Mouse (Mus musculus) naive thymus-derived CD4-positive, alpha-beta T cell, adult 2 months (primary cell): Measurements from ENCODE around the gene Saysd1.
"Not testable (repeated sequence)": the region's sequence is repeated elsewhere in the genome, so short reads cannot be mapped to it uniquely, and the experiment has no call there.

ENCODE experiments used
- DNase-seq: peaks from one replicate; pipeline ENCODE4 v3.0.0-alpha.2; 2011; ENCODE audit warnings: low read depth

Gene Saysd1

DNA sequence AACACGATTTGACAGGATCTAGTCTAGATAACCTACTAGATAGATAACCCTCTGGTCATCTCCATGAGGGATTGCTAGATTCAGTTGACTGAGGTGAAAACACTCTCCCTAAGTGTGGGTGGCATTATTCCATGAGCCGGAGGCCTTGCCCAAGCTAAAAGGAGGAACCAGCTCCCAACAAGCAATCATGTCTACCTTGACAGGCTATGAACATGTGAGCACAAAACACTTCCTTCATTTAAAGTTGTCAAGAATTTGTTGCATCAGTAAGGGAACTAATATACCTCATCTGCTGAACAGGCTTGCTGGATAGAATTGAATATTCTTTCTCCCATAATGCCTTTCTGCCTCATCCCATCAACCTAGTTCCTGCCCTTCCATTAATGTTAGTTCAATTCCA lies 98.5 kb downstream of the Saysd1 start:
- no peak for DNase-seq

DNA sequence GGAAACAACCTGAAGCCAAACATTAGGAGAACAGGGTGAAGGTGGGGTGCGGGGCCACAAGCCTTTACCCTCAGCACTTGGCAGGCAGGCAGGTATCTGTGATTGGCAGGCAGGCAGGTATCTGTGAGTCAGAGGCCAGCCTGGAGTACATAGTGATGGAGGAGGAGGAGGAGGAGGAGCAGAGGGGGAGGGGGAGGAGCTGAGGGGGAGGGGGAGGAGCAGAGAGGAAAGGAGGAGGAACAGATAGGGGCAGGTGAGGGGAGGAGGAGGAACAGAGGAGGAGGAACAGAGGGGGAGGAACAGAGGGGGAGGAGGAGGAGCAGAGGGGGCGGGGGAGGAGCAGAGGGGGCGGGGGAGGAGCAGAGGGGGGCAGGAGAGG lies 105.6 kb downstream of the Saysd1 start:
- no peak for DNase-seq

DNA sequence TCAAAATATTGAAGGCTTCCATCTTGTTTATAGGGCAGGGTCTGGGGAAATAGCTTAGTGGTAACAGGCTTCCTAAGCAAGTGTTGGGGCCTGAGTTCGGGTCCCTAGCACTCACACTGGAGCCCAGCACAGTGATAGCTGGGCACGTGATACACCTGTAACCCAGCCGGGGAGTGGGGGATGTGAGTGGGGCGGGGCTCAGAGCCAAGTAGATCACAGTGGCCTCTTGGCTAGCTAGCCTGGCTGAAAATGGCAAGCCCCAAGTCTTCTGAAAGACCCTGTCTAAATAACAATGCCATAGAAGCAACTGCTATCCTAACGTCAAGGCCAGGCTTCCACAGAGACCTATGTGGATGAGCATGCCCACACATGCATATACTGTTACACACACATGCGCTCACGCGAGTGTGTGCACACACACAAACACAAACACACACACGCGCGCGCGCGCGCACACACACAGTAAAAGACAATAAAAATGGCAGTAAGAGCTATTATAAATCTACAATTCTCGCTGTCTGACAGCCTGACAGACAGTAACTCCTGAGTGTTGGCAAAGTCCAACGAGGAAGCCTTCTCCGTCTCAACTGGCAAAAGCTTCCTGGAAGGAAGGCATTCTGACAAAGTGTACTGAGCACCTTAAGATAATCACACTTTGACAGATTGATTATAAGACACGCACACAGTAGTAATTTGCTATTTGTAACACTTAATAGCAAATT lies 106.2 kb downstream of the Saysd1 start:
- DNase-seq = no peak

DNA sequence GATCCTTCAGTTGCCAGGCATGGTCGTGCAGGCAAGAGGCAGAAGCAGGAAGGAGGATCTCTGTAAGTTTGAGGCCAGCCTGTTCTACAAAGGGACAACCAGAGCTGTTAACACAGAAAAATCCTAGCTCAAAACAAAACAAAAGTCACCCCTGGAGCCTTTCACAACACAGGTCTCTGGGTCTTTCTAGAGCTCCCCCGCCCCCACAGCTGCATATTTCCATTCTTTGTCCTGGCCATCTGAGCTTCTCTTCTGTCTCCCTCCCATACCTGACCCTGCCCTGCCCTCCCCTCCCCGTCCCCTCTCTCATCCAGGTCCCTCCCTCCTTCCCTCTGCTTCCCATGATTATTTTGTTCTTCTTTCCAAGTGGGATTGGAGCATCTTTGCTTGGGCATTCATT lies 108.7 kb downstream of the Saysd1 start:
- DNase-seq = no peak

DNA sequence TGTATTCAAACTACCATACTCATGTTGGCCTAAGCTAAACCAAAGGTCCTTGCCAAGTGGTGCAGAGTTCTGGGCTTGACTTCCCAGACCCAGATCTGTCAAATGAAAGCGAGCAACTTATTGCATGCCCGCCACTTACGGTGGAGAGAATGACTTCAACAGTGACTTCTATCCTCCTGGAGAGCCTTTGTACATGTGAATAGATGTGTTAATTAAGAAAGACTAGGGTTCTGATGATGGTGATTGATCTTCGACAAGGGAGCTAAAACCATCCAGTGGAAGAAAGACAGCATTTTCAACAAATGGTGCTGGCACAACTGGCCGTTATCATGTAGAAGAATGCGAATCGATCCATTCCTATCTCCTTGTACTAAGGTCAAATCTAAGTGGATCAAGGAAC lies 110.9 kb downstream of the Saysd1 start:
- DNase-seq = not testable (repeated sequence)
